Mouse (Mus musculus) hindbrain, embryonic 12.5 days (tissue): Measurements from ENCODE around the gene Pnpla6. TPM values are rescaled to one million over a fixed set of nuclear protein-coding genes. Genes with fewer than 3 reads are reported as not detected.

Source experiments
- ATAC-seq: fragments of 200-750 bp; cut with Nextera tagmentation; 2 replicates; pipeline ENCODE4 v1.8.0; 2017; ENCODE audit warnings: moderate TSS enrichment; ENCODE audit not compliant: low FRiP score
- H3K27ac ChIP-seq: fragments of 300-500 bp; sonication (generic); 2 replicates; pipeline ENCODE4 v1.5.1; 2016; ENCODE audit warnings: mild to moderate bottlenecking
- H3K27me3 ChIP-seq: fragments of 300-500 bp; sonication (generic); 2 replicates; pipeline ENCODE4 v1.6.1; 2016; ENCODE audit warnings: mild to moderate bottlenecking
- H3K36me3 ChIP-seq: fragments of 300-500 bp; sonication (generic); 2 replicates; pipeline ENCODE4 v1.6.1; 2016; ENCODE audit warnings: mild to moderate bottlenecking
- H3K4me1 ChIP-seq: fragments of 300-500 bp; sonication (generic); 2 replicates; pipeline ENCODE4 v1.6.1; 2016
- H3K4me2 ChIP-seq: fragments of 300-500 bp; sonication (generic); replicated peaks from 2 replicates; pipeline ENCODE4 v1.6.1; 2016; ENCODE audit warnings: mild to moderate bottlenecking
- H3K4me3 ChIP-seq: fragments of 300-500 bp; sonication (generic); 2 replicates; pipeline ENCODE4 v1.5.1; 2016; ENCODE audit warnings: mild to moderate bottlenecking
- H3K9ac ChIP-seq: fragments of 300-500 bp; sonication (generic); 2 replicates; pipeline ENCODE4 v1.6.1; 2016; ENCODE audit warnings: mild to moderate bottlenecking, moderate library complexity
- H3K9me3 ChIP-seq: fragments of 300-500 bp; sonication (generic); replicated peaks from 2 replicates; pipeline ENCODE4 v1.6.1; 2016; ENCODE audit warnings: mild to moderate bottlenecking
- WGBS: fragments of 180-500 bp; shearing (Covaris S2); methylation state at CpG from one replicate; pipeline ENCODE4 v1.1.7; 2016; 5-methylcytosine and 5-hydroxymethylcytosine counted together
- polyA plus RNA-seq: library from polyadenylated mRNA; unstranded; fragments of >200 nt; fragmentation: Nextera tagmentation; extraction: Ambion mirVana; gene quantifications from 2 replicates; pipeline ENCODE4 v1.2.1, GENCODE M21; 2016

Gene Pnpla6
- polyA plus RNA-seq, 1 experiment from 2014 or later, result 32.6 TPM

GRCm38 (mm10) chr8:3492901-3493844, 22.0 kb upstream of the Pnpla6 start, which contains the start of gene Zfp358:
Gene Zfp358, plus strand, starts transcription at chr8:3493138.
- peaks cover 7% of the 10 kb centered on the region for H3K9me3 ChIP-seq
- peaks cover 18% of the 10 kb centered on the region for H3K4me1 ChIP-seq
- peaks cover 36% of the 10 kb centered on the region for H3K36me3 ChIP-seq
- peak within 1 kb of the TSS; percentile 97 for H3K9ac ChIP-seq
- H3K27ac ChIP-seq, result peak within 1 kb of the TSS; percentile 93
- peak within 1 kb of the TSS; percentile 73 for H3K4me2 ChIP-seq
- under 1% methylated on average over 64 of the region's 64 CpGs for WGBS
- H3K4me3 ChIP-seq, result peak within 1 kb of the TSS; percentile 91
- peak; percentile 92 for ATAC-seq
- H3K27me3 ChIP-seq, result no peaks in the 10 kb centered on the region

- H3K9ac ChIP-seq, result peak overlapping the region; percentile 97
- 47% methylated on average over 6 of the region's 6 CpGs for WGBS
- ATAC-seq, result peak; percentile 9; the same call in 1 of the 2 replicates
- no peaks in the 10 kb centered on the region for H3K27me3 ChIP-seq
- peak overlapping the region; percentile 91 for H3K4me3 ChIP-seq
- peaks cover 37% of the 10 kb centered on the region for H3K36me3 ChIP-seq
- H3K27ac ChIP-seq, result peak overlapping the region; percentile 93
- peak overlapping the region; percentile 73 for H3K4me2 ChIP-seq
- peaks cover 7% of the 10 kb centered on the region for H3K9me3 ChIP-seq
- H3K4me1 ChIP-seq, result peaks cover 18% of the 10 kb centered on the region
These were observed 21.4 kb upstream of the Pnpla6 start for GRCm38 (mm10) chr8:3493845-3494208.

- 95% methylated on average over 44 of the region's 44 CpGs for WGBS
- no peak overlapping the region for H3K9ac ChIP-seq
- H3K4me2 ChIP-seq, result no peak overlapping the region
- peaks cover 7% of the 10 kb centered on the region for H3K9me3 ChIP-seq
- no peaks in the 10 kb centered on the region for H3K27me3 ChIP-seq
- no peak for ATAC-seq
- peaks cover 22% of the 10 kb centered on the region for H3K4me1 ChIP-seq
- no peak overlapping the region for H3K4me3 ChIP-seq
- no peak overlapping the region for H3K27ac ChIP-seq
- peaks cover 39% of the 10 kb centered on the region for H3K36me3 ChIP-seq
These were observed 19.4 kb upstream of the Pnpla6 start for GRCm38 (mm10) chr8:3495578-3496427.

- Histone ChIP-seq H3K9ac (no peak overlapping the region), H3K27me3 (no peaks in the 10 kb centered on the region), H3K4me2 (no peak overlapping the region), H3K9me3 (peaks cover 7% of the 10 kb centered on the region), H3K4me1 (peaks cover 28% of the 10 kb centered on the region), H3K36me3 (peaks cover 39% of the 10 kb centered on the region), H3K4me3 (no peak overlapping the region), H3K27ac (no peak overlapping the region)
- no peak for ATAC-seq
- WGBS, result 90% methylated on average over 15 of the region's 15 CpGs
These were observed 18.8 kb upstream of the Pnpla6 start for GRCm38 (mm10) chr8:3496428-3496748.

- no peak overlapping the region for H3K27ac ChIP-seq
- H3K36me3 ChIP-seq, result peaks cover 39% of the 10 kb centered on the region
- no peak for ATAC-seq
- no peak overlapping the region for H3K4me3 ChIP-seq
- 91% methylated on average over 3 of the region's 3 CpGs for WGBS
- H3K9ac ChIP-seq, result no peak overlapping the region
- no peak overlapping the region for H3K4me2 ChIP-seq
- H3K9me3 ChIP-seq, result peaks cover 7% of the 10 kb centered on the region
- H3K27me3 ChIP-seq, result no peaks in the 10 kb centered on the region
- H3K4me1 ChIP-seq, result peaks cover 31% of the 10 kb centered on the region
These were observed 16.6 kb upstream of the Pnpla6 start for GRCm38 (mm10) chr8:3498583-3498982.

- Histone ChIP-seq H3K4me2 (peak overlapping the region; percentile 71), H3K4me3 (peak overlapping the region; percentile 79), H3K27ac (peak overlapping the region; percentile 87), H3K4me1 (peaks cover 24% of the 10 kb centered on the region), H3K27me3 (no peaks in the 10 kb centered on the region), H3K9me3 (peaks cover 7% of the 10 kb centered on the region), H3K9ac (peak overlapping the region; percentile 77), H3K36me3 (peaks cover 34% of the 10 kb centered on the region)
- WGBS, result 8% methylated on average over 8 of the region's 8 CpGs
- no peak; the same call in 1 of the 2 replicates for ATAC-seq
These were observed 15.4 kb upstream of the Pnpla6 start for GRCm38 (mm10) chr8:3499751-3500150.

GRCm38 (mm10) chr8:3500235-3501090, 14.7 kb upstream of the Pnpla6 start, which contains the start of gene Mcoln1:
Gene Mcoln1, plus strand, starts transcription at chr8:3500457.
- peak within 1 kb of the TSS; percentile 79 for H3K4me3 ChIP-seq
- under 1% methylated on average over 64 of the region's 70 CpGs for WGBS
- peak within 1 kb of the TSS; percentile 86 for H3K9ac ChIP-seq
- H3K4me2 ChIP-seq, result peak within 1 kb of the TSS; percentile 71
- ATAC-seq, result peak; percentile 93
- peaks cover 24% of the 10 kb centered on the region for H3K4me1 ChIP-seq
- peak within 1 kb of the TSS; percentile 87 for H3K27ac ChIP-seq
- H3K9me3 ChIP-seq, result peaks cover 7% of the 10 kb centered on the region
- peaks cover 27% of the 10 kb centered on the region for H3K36me3 ChIP-seq
- H3K27me3 ChIP-seq, result no peaks in the 10 kb centered on the region

- 83% methylated on average over 4 of the region's 4 CpGs for WGBS
- ATAC-seq, result no peak
- Histone ChIP-seq H3K4me3 (no peak overlapping the region), H3K27me3 (no peaks in the 10 kb centered on the region), H3K27ac (no peak overlapping the region), H3K9ac (no peak overlapping the region), H3K9me3 (no peaks in the 10 kb centered on the region), H3K4me1 (peaks cover 18% of the 10 kb centered on the region), H3K36me3 (peaks cover 26% of the 10 kb centered on the region), H3K4me2 (no peak overlapping the region)
These were observed 13.0 kb upstream of the Pnpla6 start for GRCm38 (mm10) chr8:3502217-3502616.

GRCm38 (mm10) chr8:3507979-3508754, 7.0 kb upstream of the Pnpla6 start:
- H3K4me1 ChIP-seq, result no peaks in the 10 kb centered on the region
- no peak overlapping the region for H3K27ac ChIP-seq
- H3K36me3 ChIP-seq, result peaks cover 73% of the 10 kb centered on the region
- H3K9ac ChIP-seq, result no peak overlapping the region
- H3K27me3 ChIP-seq, result no peaks in the 10 kb centered on the region
- no peak overlapping the region for H3K4me3 ChIP-seq
- H3K4me2 ChIP-seq, result no peak overlapping the region
- no peak for ATAC-seq
- 87% methylated on average over 6 of the region's 6 CpGs for WGBS
- no peaks in the 10 kb centered on the region for H3K9me3 ChIP-seq

- peaks cover 5% of the 10 kb centered on the region for H3K4me1 ChIP-seq
- H3K4me3 ChIP-seq, result peak overlapping the region; percentile 52
- H3K36me3 ChIP-seq, result peaks cover 38% of the 10 kb centered on the region
- H3K4me2 ChIP-seq, result peak overlapping the region; percentile 94
- H3K9ac ChIP-seq, result peak overlapping the region; percentile 69; the same call in 1 of the 2 replicates
- ATAC-seq, result no peak
- peak overlapping the region; percentile 50 for H3K27ac ChIP-seq
- WGBS, result 35% methylated on average over 13 of the region's 13 CpGs
- H3K9me3 ChIP-seq, result no peaks in the 10 kb centered on the region
- H3K27me3 ChIP-seq, result no peaks in the 10 kb centered on the region
These were observed 420 bp upstream of the Pnpla6 start for GRCm38 (mm10) chr8:3514681-3515247.
